Mouse (Mus musculus): Measurements from ENCODE around the gene Mapk12. TPM values are rescaled to one million over a fixed set of nuclear protein-coding genes. Genes with fewer than 3 reads are reported as not detected.

Gene Mapk12
- polyA plus RNA-seq (2015; fragmentation: Nextera tagmentation; extraction: Ambion mirVana): 3.0 and 4.4 TPM in 2 replicates

DNA sequence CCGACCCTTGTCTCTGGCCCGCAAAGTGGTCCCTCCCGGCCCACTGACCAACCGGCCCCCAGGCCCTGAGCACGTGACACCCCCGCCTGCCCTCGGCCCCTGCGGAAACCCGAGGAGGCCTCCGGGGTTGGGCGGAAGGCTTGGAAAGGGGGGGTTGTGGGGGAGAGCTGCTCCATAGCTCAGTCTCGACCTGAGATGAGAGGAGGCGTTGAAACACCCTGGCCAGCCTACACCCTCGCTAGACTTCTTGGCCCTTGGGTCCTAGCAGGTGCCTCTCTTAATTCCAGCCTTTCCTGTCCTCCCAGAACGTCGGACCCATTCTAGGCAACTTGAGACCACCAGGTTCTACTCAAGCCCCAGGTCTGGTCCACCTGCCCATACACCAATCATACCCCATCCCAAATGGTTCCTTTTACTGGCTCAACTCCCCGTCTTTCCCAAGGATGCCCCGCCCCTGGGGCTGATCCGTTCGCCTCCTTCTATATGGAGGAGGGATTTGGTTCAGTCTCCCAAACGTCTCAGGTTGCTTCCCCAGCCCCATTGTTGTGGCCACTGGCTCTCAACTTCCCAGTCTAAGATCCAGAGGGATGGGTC is at the start of gene Mapk12:
Gene Mapk12, minus strand, starts transcription at position 45 of the 594 bp plus-strand sequence.
- no peak within 1 kb of the TSS for H3K27ac ChIP-seq (ENCODE audit: low read length)
- H3K4me3 ChIP-seq (ENCODE audit: low read depth, low read length): peak within 1 kb of the TSS; percentile 49
- no peaks in the 10 kb centered on the region for H3K9me3 ChIP-seq (replicated peaks; ENCODE audit: control insufficient read depth, low read length, poor library complexity, severe bottlenecking)
- peaks cover 8% of the 10 kb centered on the region for H3K27me3 ChIP-seq (ENCODE audit: control insufficient read depth, insufficient read depth, low read depth, low read length)
- peak within 1 kb of the TSS; percentile 69 for H3K9ac ChIP-seq (ENCODE audit: low read depth, low read length)
- peak within 1 kb of the TSS; percentile 97 for H3K4me2 ChIP-seq (ENCODE audit: low read length)
- peaks cover 17% of the 10 kb centered on the region for H3K4me1 ChIP-seq (ENCODE audit: control insufficient read depth, insufficient read depth, low read length)
- peak; percentile 44; the same call in 1 of the 2 replicates for ATAC-seq
- no peaks in the 10 kb centered on the region; the same call in 1 of the 2 replicates for H3K36me3 ChIP-seq (ENCODE audit: control insufficient read depth, insufficient read depth, low read length)
- 1% methylated on average over 21 of the region's 21 CpGs for WGBS

- Histone ChIP-seq H3K27me3 (ENCODE audit: control insufficient read depth, insufficient read depth, low read depth, low read length) (no peaks in the 10 kb centered on the region), H3K4me2 (ENCODE audit: low read length) (no peak overlapping the region), H3K9me3 (replicated peaks; ENCODE audit: control insufficient read depth, low read length, poor library complexity, severe bottlenecking) (no peaks in the 10 kb centered on the region), H3K4me1 (ENCODE audit: control insufficient read depth, insufficient read depth, low read length) (peaks cover 7% of the 10 kb centered on the region; the same call in 1 of the 2 replicates), H3K9ac (ENCODE audit: low read depth, low read length) (no peak overlapping the region), H3K4me3 (ENCODE audit: low read depth, low read length) (no peak overlapping the region), H3K36me3 (ENCODE audit: control insufficient read depth, insufficient read depth, low read length) (peaks cover 24% of the 10 kb centered on the region), H3K27ac (ENCODE audit: low read length) (no peak overlapping the region)
- no peak for ATAC-seq
- WGBS: 86% methylated on average over 5 of the region's 5 CpGs
These were observed 44.4 kb upstream of the Mapk12 start for GRCm38 (mm10) chr15:89184937-89185227.

- peaks cover 22% of the 10 kb centered on the region for H3K36me3 ChIP-seq (ENCODE audit: control insufficient read depth, insufficient read depth, low read length)
These were observed 43.8 kb upstream of the Mapk12 start for GRCm38 (mm10) chr15:89184141-89184936.

DNA sequence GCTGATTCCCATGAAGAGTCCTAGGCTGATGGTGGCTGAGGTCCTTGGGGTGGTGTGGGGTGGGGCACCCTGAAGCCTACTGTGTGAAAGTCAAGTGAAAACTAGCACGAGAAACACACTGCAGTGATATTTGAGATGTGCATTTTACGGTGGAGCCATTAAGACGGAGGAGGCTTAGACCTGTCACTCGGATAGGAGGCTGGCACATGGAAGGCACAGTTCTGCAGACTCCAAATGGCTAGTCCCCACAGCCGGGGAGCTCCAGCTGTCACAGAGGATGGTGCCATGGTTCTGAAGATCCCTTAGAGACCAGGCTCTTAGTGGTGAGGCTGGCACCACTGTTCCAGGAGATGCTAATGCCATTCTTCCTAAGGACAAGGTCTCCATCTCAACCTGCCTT is 42.3 kb upstream of the Mapk12 start:
- peaks cover 26% of the 10 kb centered on the region for H3K4me1 ChIP-seq (ENCODE audit: control insufficient read depth, insufficient read depth, low read length)
- ATAC-seq: no peak
- H3K9ac ChIP-seq (ENCODE audit: low read depth, low read length): no peak overlapping the region
- H3K4me3 ChIP-seq (ENCODE audit: low read depth, low read length): no peak overlapping the region
- no peak overlapping the region for H3K4me2 ChIP-seq (ENCODE audit: low read length)
- H3K9me3 ChIP-seq (replicated peaks; ENCODE audit: control insufficient read depth, low read length, poor library complexity, severe bottlenecking): no peaks in the 10 kb centered on the region
- H3K27ac ChIP-seq (ENCODE audit: low read length): peak overlapping the region; percentile 32; the same call in 1 of the 2 replicates
- WGBS: 74% methylated on average over 5 of the region's 5 CpGs
- no peaks in the 10 kb centered on the region for H3K27me3 ChIP-seq (ENCODE audit: control insufficient read depth, insufficient read depth, low read depth, low read length)
- H3K36me3 ChIP-seq (ENCODE audit: control insufficient read depth, insufficient read depth, low read length): peaks cover 13% of the 10 kb centered on the region

More at GRCm38 (mm10) chr15:89184141-89184936, 43.8 kb upstream of the Mapk12 start:
- Histone ChIP-seq H3K9ac (ENCODE audit: low read depth, low read length) (no peak overlapping the region), H3K4me3 (ENCODE audit: low read depth, low read length) (no peak overlapping the region), H3K27me3 (ENCODE audit: control insufficient read depth, insufficient read depth, low read depth, low read length) (no peaks in the 10 kb centered on the region), H3K4me1 (ENCODE audit: control insufficient read depth, insufficient read depth, low read length) (peaks cover 11% of the 10 kb centered on the region), H3K9me3 (replicated peaks; ENCODE audit: control insufficient read depth, low read length, poor library complexity, severe bottlenecking) (no peaks in the 10 kb centered on the region), H3K4me2 (ENCODE audit: low read length) (no peak overlapping the region), H3K27ac (ENCODE audit: low read length) (no peak overlapping the region)
- 27% methylated on average over 5 of the region's 5 CpGs for WGBS
- no peak for ATAC-seq

DNA sequence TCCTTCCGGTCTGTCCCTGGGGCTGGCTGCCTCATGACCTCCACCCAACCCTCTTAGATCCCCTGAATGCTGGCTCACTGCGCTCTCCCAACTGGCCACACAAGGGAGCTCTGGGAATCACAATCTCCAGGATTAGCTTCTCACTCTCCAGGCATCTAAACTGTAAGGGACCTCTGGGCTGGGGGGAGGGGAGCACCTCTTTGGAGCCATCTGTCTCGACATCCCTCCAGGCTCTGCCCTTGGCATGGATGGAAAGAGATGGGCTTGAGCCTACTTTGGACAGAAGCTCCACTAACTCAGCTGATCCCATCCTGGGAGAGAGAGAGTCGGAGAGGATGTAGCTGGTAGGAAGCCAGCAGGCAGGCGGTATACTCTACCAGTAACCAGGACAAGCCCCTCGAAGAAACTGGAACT is 41.8 kb upstream of the Mapk12 start:
- Histone ChIP-seq H3K27me3 (ENCODE audit: control insufficient read depth, insufficient read depth, low read depth, low read length) (no peaks in the 10 kb centered on the region), H3K36me3 (ENCODE audit: control insufficient read depth, insufficient read depth, low read length) (peaks cover 13% of the 10 kb centered on the region), H3K9ac (ENCODE audit: low read depth, low read length) (no peak overlapping the region), H3K4me1 (ENCODE audit: control insufficient read depth, insufficient read depth, low read length) (peaks cover 31% of the 10 kb centered on the region), H3K27ac (ENCODE audit: low read length) (peak overlapping the region; percentile 32), H3K4me3 (ENCODE audit: low read depth, low read length) (no peak overlapping the region), H3K9me3 (replicated peaks; ENCODE audit: control insufficient read depth, low read length, poor library complexity, severe bottlenecking) (no peaks in the 10 kb centered on the region), H3K4me2 (ENCODE audit: low read length) (no peak overlapping the region)
- no peak for ATAC-seq
- WGBS: 33% methylated on average over 6 of the region's 6 CpGs

GRCm38 (mm10) chr15:89181561-89182270 is 41.2 kb upstream of the Mapk12 start:
- WGBS: 82% methylated on average over 10 of the region's 10 CpGs
- Histone ChIP-seq H3K27me3 (ENCODE audit: control insufficient read depth, insufficient read depth, low read depth, low read length) (no peaks in the 10 kb centered on the region), H3K36me3 (ENCODE audit: control insufficient read depth, insufficient read depth, low read length) (peaks cover 11% of the 10 kb centered on the region), H3K4me1 (ENCODE audit: control insufficient read depth, insufficient read depth, low read length) (peaks cover 38% of the 10 kb centered on the region), H3K4me2 (ENCODE audit: low read length) (peak overlapping the region; percentile 97), H3K9ac (ENCODE audit: low read depth, low read length) (no peak overlapping the region), H3K4me3 (ENCODE audit: low read depth, low read length) (peak overlapping the region; percentile 77; the same call in 1 of the 2 replicates), H3K9me3 (replicated peaks; ENCODE audit: control insufficient read depth, low read length, poor library complexity, severe bottlenecking) (no peaks in the 10 kb centered on the region), H3K27ac (ENCODE audit: low read length) (peak overlapping the region; percentile 85)
- no peak for ATAC-seq

DNA sequence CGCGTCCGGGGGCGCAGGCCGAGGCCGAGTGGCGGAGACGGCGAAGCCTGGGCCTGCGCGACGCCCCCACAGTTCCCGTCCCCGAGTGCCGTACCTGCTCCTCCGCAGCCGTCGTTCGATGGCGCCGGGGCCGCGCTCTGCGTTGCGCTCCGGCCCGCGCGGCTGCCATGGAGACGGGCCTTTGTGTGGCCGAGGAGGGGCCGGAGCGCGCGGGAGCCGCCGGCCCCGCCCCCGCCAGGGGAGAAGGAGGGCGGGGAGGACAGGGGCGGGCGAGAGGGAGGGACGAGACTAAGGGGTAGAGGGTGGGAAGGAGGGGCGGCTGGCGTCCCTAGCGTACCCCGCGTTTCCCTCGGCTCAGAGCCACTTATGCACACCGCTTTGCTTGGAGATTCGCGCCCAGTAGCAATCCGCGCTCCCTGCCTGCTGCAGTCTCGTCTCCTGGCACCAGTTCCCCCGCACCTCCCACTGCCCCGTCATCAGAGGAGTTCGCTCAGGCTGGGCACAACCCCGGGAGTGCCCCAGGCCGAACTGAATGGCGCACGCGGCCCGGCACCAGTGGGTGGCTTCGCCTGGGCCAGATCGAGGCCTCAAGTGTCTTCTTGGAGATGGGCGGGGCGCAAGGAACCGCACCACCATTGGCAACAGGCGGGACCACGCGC is 40.2 kb upstream of the Mapk12 start, which contains the start of gene Plxnb2:
Gene Plxnb2, minus strand, starts transcription at position 218 of the 659 bp plus-strand sequence.
- Histone ChIP-seq H3K9me3 (replicated peaks; ENCODE audit: control insufficient read depth, low read length, poor library complexity, severe bottlenecking) (no peaks in the 10 kb centered on the region), H3K27ac (ENCODE audit: low read length) (peak within 1 kb of the TSS; percentile 85), H3K27me3 (ENCODE audit: control insufficient read depth, insufficient read depth, low read depth, low read length) (no peaks in the 10 kb centered on the region), H3K36me3 (ENCODE audit: control insufficient read depth, insufficient read depth, low read length) (peaks cover 2% of the 10 kb centered on the region; the same call in 1 of the 2 replicates), H3K4me1 (ENCODE audit: control insufficient read depth, insufficient read depth, low read length) (peaks cover 46% of the 10 kb centered on the region), H3K9ac (ENCODE audit: low read depth, low read length) (peak within 1 kb of the TSS; percentile 94), H3K4me3 (ENCODE audit: low read depth, low read length) (peak within 1 kb of the TSS; percentile 77), H3K4me2 (ENCODE audit: low read length) (peak within 1 kb of the TSS; percentile 97)
- WGBS: under 1% methylated on average over 49 of the region's 72 CpGs
- ATAC-seq: peak; percentile 91

DNA sequence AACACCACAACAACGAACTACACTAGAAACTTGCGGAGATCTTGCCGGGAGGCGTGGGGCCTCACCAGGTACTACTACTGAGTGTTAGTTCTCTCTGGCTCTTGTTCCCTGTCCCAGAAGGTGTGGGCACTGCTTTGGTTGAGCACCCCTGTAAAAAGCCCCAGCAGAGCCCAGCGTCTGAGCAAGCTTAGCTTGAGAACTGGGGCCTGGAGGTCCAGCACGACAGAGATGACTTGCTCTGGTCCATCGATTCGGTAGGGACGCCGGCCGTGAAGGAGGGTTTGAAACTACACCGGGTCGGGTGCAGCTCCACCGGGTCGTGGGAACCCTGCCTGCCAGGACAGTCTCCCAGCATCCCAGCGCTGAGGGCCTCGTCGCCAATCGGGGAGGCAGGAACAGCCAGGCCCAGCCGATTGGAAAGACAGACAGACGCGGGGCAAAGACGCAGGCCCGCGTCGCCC is 39.6 kb upstream of the Mapk12 start:
- no peaks in the 10 kb centered on the region for H3K27me3 ChIP-seq (ENCODE audit: control insufficient read depth, insufficient read depth, low read depth, low read length)
- under 1% methylated on average over 26 of the region's 26 CpGs for WGBS
- ATAC-seq: peak; percentile 21
- H3K4me2 ChIP-seq (ENCODE audit: low read length): peak overlapping the region; percentile 97
- no peaks in the 10 kb centered on the region for H3K9me3 ChIP-seq (replicated peaks; ENCODE audit: control insufficient read depth, low read length, poor library complexity, severe bottlenecking)
- H3K9ac ChIP-seq (ENCODE audit: low read depth, low read length): peak overlapping the region; percentile 94
- H3K4me3 ChIP-seq (ENCODE audit: low read depth, low read length): peak overlapping the region; percentile 77
- H3K27ac ChIP-seq (ENCODE audit: low read length): peak overlapping the region; percentile 85
- H3K36me3 ChIP-seq (ENCODE audit: control insufficient read depth, insufficient read depth, low read length): no peaks in the 10 kb centered on the region
- peaks cover 48% of the 10 kb centered on the region for H3K4me1 ChIP-seq (ENCODE audit: control insufficient read depth, insufficient read depth, low read length)
